Mouse (Mus musculus): ENCODE measurements around the gene Bbs4. TPM values are rescaled to one million over a fixed set of nuclear protein-coding genes. Genes with fewer than 3 reads are reported as not detected.

Gene Bbs4
- polyA plus RNA-seq, 1 experiment: 0.41 TPM

GRCm38 (mm10) chr9:59273199-59273598, 80.1 kb downstream of the Bbs4 start:
- no peak for TF ChIP-seq POLR2A (IDR thresholded peaks at IDR 0.05; ENCODE audit: low read depth, low read length)
- no peak for TF ChIP-seq CTCF (IDR thresholded peaks at IDR 0.05; ENCODE audit: extremely low read depth, insufficient read length, insufficient replicate concordance, low read depth, low read length)
- H3K4me1 ChIP-seq (ENCODE audit: control insufficient read depth, insufficient read depth, insufficient read length, low read length): peaks cover 23% of the 10 kb centered on the region; the same call in 1 of the 2 replicates
- no peaks in the 10 kb centered on the region for H3K27me3 ChIP-seq (ENCODE audit: control insufficient read depth, insufficient read depth, low read length)
- no peak overlapping the region for H3K4me3 ChIP-seq (ENCODE audit: low read depth, low read length)
- H3K27ac ChIP-seq (ENCODE audit: insufficient read depth, low read depth, low read length): no peak overlapping the region
- H3K36me3 ChIP-seq (ENCODE audit: control insufficient read depth, insufficient read depth, low read length): no peaks in the 10 kb centered on the region

Other genes starting within 250 kb of the Bbs4 start
- 5.7 and 7.5 TPM in 2 replicates for gene Adpgk, start 62.0 kb downstream of the Bbs4 start, polyA plus RNA-seq (2012; rRNA removed)
- 8.6 and 22.1 TPM in 2 replicates for gene Arih1, start 133.1 kb upstream of the Bbs4 start, polyA plus RNA-seq (2012; rRNA removed)
- gene Hexa, start 186.0 kb upstream of the Bbs4 start, polyA plus RNA-seq (2012; rRNA removed): 45.1 and 81.2 TPM in 2 replicates
- gene Tmem202, start 186.3 kb upstream of the Bbs4 start, polyA plus RNA-seq (2012; rRNA removed): 0.34 TPM in 1 of 2 replicates, not detected in the other
- gene Celf6, start 224.4 kb upstream of the Bbs4 start, polyA plus RNA-seq (2012; rRNA removed): 0.79 and 1.2 TPM in 2 replicates